Comparison of ENCODE assay signal across 28 mouse cellular contexts in genomic region chr10:99419532-99419931, GRCm38 (mm10).
DNase-seq lines count a peak whose midpoint lies in the region; ATAC-seq and TF ChIP-seq lines count a peak whose summit lies in the region.
"Had no signal": no experiment of that assay in that cellular context is flagged by ENCODE, and none has a peak within 500 bp of the region (broad histone marks: within the 10 kb centered on the region; RNA-seq: fewer than 3 reads in every experiment).

No protein-coding gene starts in this region.

- no peak for TF ChIP-seq CTCF in midbrain, postnatal 0 days (IDR thresholded peaks at IDR 0.05)

- H3K27me3 ChIP-seq in midbrain, postnatal 0 days (ENCODE audit: insufficient read depth, low read length): no peaks in the 10 kb centered on the region
- H3K27me3 ChIP-seq in midbrain, embryonic 13.5 days: no peaks in the 10 kb centered on the region
- no peaks in the 10 kb centered on the region for H3K27me3 ChIP-seq in forebrain, embryonic 13.5 days
- H3K27me3 ChIP-seq in forebrain, embryonic 16.5 days (replicated peaks; ENCODE audit: control insufficient read depth, insufficient read depth, low read length): no peaks in the 10 kb centered on the region
- H3K27me3 ChIP-seq in limb, embryonic 10.5 days (ENCODE audit: low read depth, poor library complexity, severe bottlenecking): no peaks in the 10 kb centered on the region
- H3K27me3 ChIP-seq: CH12.LX; heart, embryonic 12.5 days; heart, embryonic 15.5 days; hindbrain, embryonic 13.5 days; intestine, embryonic 15.5 days had no signal

- H3K27ac ChIP-seq in midbrain, postnatal 0 days (ENCODE audit: low read depth, low read length): no peak overlapping the region
- no peak overlapping the region for H3K27ac ChIP-seq in midbrain, embryonic 13.5 days
- no peak overlapping the region for H3K27ac ChIP-seq in forebrain, embryonic 13.5 days
- H3K27ac ChIP-seq in forebrain, embryonic 16.5 days (ENCODE audit: low read length): peak overlapping the region; percentile 33
- no peak overlapping the region for H3K27ac ChIP-seq in limb, embryonic 10.5 days
- H3K27ac ChIP-seq: heart, embryonic 15.5 days; hindbrain, embryonic 10.5 days; hindbrain, embryonic 13.5 days; intestine, embryonic 15.5 days had no signal

- ATAC-seq in midbrain, postnatal 0 days (ENCODE audit: low FRiP score): no peak
- ATAC-seq in midbrain, embryonic 13.5 days: no peak
- ATAC-seq in forebrain, embryonic 13.5 days: peak; percentile 74
- ATAC-seq in forebrain, embryonic 16.5 days: peak; percentile 86
- ATAC-seq: hindbrain, embryonic 16.5 days; intestine, embryonic 15.5 days had no signal

- no peaks in the 10 kb centered on the region for H3K36me3 ChIP-seq in midbrain, postnatal 0 days (ENCODE audit: insufficient read depth, low read length)
- no peaks in the 10 kb centered on the region for H3K36me3 ChIP-seq in midbrain, embryonic 13.5 days
- H3K36me3 ChIP-seq in forebrain, embryonic 13.5 days (ENCODE audit: poor library complexity, severe bottlenecking): no peaks in the 10 kb centered on the region
- no peaks in the 10 kb centered on the region for H3K36me3 ChIP-seq in forebrain, embryonic 16.5 days (ENCODE audit: control insufficient read depth, insufficient read depth)
- no peaks in the 10 kb centered on the region for H3K36me3 ChIP-seq in limb, embryonic 10.5 days
- H3K36me3 ChIP-seq: G1E; heart, embryonic 12.5 days; heart, embryonic 15.5 days; hindbrain, embryonic 10.5 days; hindbrain, embryonic 13.5 days; intestine, embryonic 15.5 days had no signal

- no peaks in the 10 kb centered on the region for H3K9me3 ChIP-seq in midbrain, postnatal 0 days (ENCODE audit: low read length)
- H3K9me3 ChIP-seq in midbrain, embryonic 13.5 days: no peaks in the 10 kb centered on the region
- 0 out of 2 replicates have a peak, but pooled peaks cover 3% of the 10 kb centered on the region for H3K9me3 ChIP-seq in forebrain, embryonic 13.5 days (replicated peaks)
- H3K9me3 ChIP-seq in forebrain, embryonic 16.5 days (ENCODE audit: control insufficient read depth, low read length): no peaks in the 10 kb centered on the region
- no peaks in the 10 kb centered on the region for H3K9me3 ChIP-seq in limb, embryonic 10.5 days (replicated peaks)
- H3K9me3 ChIP-seq: heart, embryonic 15.5 days; hindbrain, embryonic 10.5 days; hindbrain, embryonic 13.5 days; intestine, embryonic 15.5 days had no signal

- H3K4me3 ChIP-seq in midbrain, postnatal 0 days (ENCODE audit: low read depth, low read length): no peak overlapping the region
- H3K4me3 ChIP-seq in midbrain, embryonic 13.5 days (replicated peaks): no peak overlapping the region
- no peak overlapping the region for H3K4me3 ChIP-seq in forebrain, embryonic 13.5 days
- H3K4me3 ChIP-seq in forebrain, embryonic 16.5 days (replicated peaks; ENCODE audit: low read length): no peak overlapping the region
- H3K4me3 ChIP-seq in limb, embryonic 10.5 days: no peak overlapping the region
- H3K4me3 ChIP-seq: heart, embryonic 12.5 days; heart, embryonic 15.5 days; hindbrain, embryonic 10.5 days; hindbrain, embryonic 13.5 days; intestine, embryonic 15.5 days had no signal

- no peak overlapping the region for H3K4me2 ChIP-seq in midbrain, postnatal 0 days (ENCODE audit: low read depth, low read length, poor library complexity, severe bottlenecking)
- H3K4me2 ChIP-seq in midbrain, embryonic 13.5 days (replicated peaks): no peak overlapping the region
- H3K4me2 ChIP-seq in forebrain, embryonic 13.5 days: no peak overlapping the region
- no peak overlapping the region for H3K4me2 ChIP-seq in forebrain, embryonic 16.5 days (ENCODE audit: low read length)
- H3K4me2 ChIP-seq: heart, embryonic 12.5 days; heart, embryonic 15.5 days; hindbrain, embryonic 13.5 days; intestine, embryonic 15.5 days had no signal

- no peaks in the 10 kb centered on the region for H3K4me1 ChIP-seq in midbrain, postnatal 0 days (ENCODE audit: insufficient read depth, low read length)
- H3K4me1 ChIP-seq in midbrain, embryonic 13.5 days (replicated peaks): peaks cover 7% of the 10 kb centered on the region; the same call in 1 of the 2 replicates
- H3K4me1 ChIP-seq in forebrain, embryonic 13.5 days: peaks cover 19% of the 10 kb centered on the region
- peaks cover 8% of the 10 kb centered on the region for H3K4me1 ChIP-seq in forebrain, embryonic 16.5 days (replicated peaks; ENCODE audit: control insufficient read depth, insufficient read depth, low read length)
- H3K4me1 ChIP-seq in limb, embryonic 10.5 days: peaks cover 15% of the 10 kb centered on the region
- H3K4me1 ChIP-seq: heart, embryonic 12.5 days; hindbrain, embryonic 13.5 days; intestine, embryonic 15.5 days had no signal

- no peak overlapping the region for H3K9ac ChIP-seq in midbrain, postnatal 0 days (replicated peaks; ENCODE audit: low read length, poor library complexity, severe bottlenecking)
- H3K9ac ChIP-seq in midbrain, embryonic 13.5 days (replicated peaks): no peak overlapping the region
- no peak overlapping the region for H3K9ac ChIP-seq in forebrain, embryonic 13.5 days
- no peak overlapping the region for H3K9ac ChIP-seq in forebrain, embryonic 16.5 days (replicated peaks; ENCODE audit: low read depth, low read length)
- H3K9ac ChIP-seq: heart, embryonic 12.5 days; heart, embryonic 15.5 days; hindbrain, embryonic 13.5 days; intestine, embryonic 15.5 days had no signal

- peak; percentile 13 for DNase-seq in midbrain, postnatal 0 days (ENCODE audit: low spot score)
- peak; percentile 47 for DNase-seq in brain, adult 2 months (ENCODE audit: low read depth, low spot score)
- no peak for DNase-seq in embryo, embryonic 10.5 days (ENCODE audit: low spot score)
- DNase-seq in urinary bladder, postnatal 10 days (ENCODE audit: low spot score): no peak
- DNase-seq in limb, embryonic 10.5 days (ENCODE audit: low spot score): no peak
- DNase-seq: adrenal gland, adult 2 months; adrenal gland, postnatal 25 days; B cell, adult 2 months; cerebellum, adult 11 months; cerebellum, adult 2 months; cerebellum, postnatal 10 days; cerebellum, postnatal 36 days; gastrocnemius, postnatal 25 days; heart, adult 18-20 months; heart, postnatal 10 days; heart, postnatal 36 days; kidney, adult 11 months had no signal

- WGBS in midbrain, postnatal 0 days: 72% methylated on average over 7 of the region's 7 CpGs
- 69% methylated on average over 7 of the region's 7 CpGs for WGBS in midbrain, embryonic 13.5 days
- 30% methylated on average over 7 of the region's 7 CpGs for WGBS in forebrain, embryonic 13.5 days
- 18% methylated on average over 7 of the region's 7 CpGs for WGBS in forebrain, embryonic 16.5 days
- WGBS in limb, embryonic 10.5 days: 74% methylated on average over 7 of the region's 7 CpGs

Comparison
In these comparisons a context has a peak if more than half of its experiments do, and no peak if none do; other contexts are left out.
1. ATAC-seq: peak in forebrain, embryonic 13.5 days (single experiment) and forebrain, embryonic 16.5 days (single experiment); none in midbrain, postnatal 0 days (single experiment) and midbrain, embryonic 13.5 days (single experiment).
2. DNase-seq: peak in midbrain, postnatal 0 days (single experiment) and brain, adult 2 months (single experiment); none in embryo, embryonic 10.5 days (single experiment), urinary bladder, postnatal 10 days (single experiment) and limb, embryonic 10.5 days (single experiment).